Mouse (Mus musculus) bone marrow macrophage, adult 2 months (primary cell): ENCODE measurements around the gene Rbks.

Source experiments
- CTCF ChIP-seq: IDR thresholded peaks from 2 replicates; pipeline ENCODE4 v1.5.1; 2012; ENCODE audit warnings: low read depth, mild to moderate bottlenecking, low read length, moderate library complexity
- POLR2A ChIP-seq: IDR thresholded peaks from 2 replicates; pipeline ENCODE4 v1.6.1; 2012; ENCODE audit warnings: mild to moderate bottlenecking, low read depth, low read length, borderline replicate concordance

DNA sequence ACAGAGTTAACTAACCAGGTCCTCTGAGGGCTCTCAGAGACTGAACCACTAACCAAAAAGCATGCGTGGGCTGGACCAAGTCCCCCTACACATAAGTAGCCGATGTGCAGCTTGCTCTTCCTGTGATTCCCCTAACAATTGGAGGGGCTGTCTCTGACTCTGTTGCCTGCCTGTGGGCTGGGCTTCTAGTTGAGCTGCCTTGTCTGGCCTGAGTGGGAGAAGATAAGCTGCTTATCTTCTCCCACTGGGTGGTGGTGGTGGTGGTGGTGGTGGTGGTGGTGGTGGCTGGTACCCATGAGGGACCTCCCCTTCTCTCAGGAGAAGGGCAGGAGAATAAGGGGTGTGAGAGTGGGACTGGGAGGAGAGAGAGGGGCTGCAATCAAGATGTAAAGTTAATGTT, 11.4 kb downstream of the Rbks start:
- TF ChIP-seq POLR2A (no peak), CTCF (no peak)
